In genomic region chr9:105519278-105519883, GRCm38 (mm10) we compare ENCODE assay signal across 15 mouse cellular contexts. TPM values are rescaled to one million over a fixed set of nuclear protein-coding genes. Genes with fewer than 3 reads are reported as not detected.
DNase-seq lines count a peak whose midpoint lies in the region; ATAC-seq and TF ChIP-seq lines count a peak whose summit lies in the region.
"Had no signal": no experiment of that assay in that cellular context is flagged by ENCODE, and none has a peak within 500 bp of the region (broad histone marks: within the 10 kb centered on the region; RNA-seq: fewer than 3 reads in every experiment).

No protein-coding gene starts in this region.

- ATAC-seq in heart, embryonic 13.5 days (ENCODE audit: extremely low read depth, insufficient number of reproducible peaks, low FRiP score, low TSS enrichment) = no peak
- ATAC-seq in liver, embryonic 11.5 days (replicated peaks; ENCODE audit: low FRiP score) = no peak

- TF ChIP-seq POLR2A in CH12.LX (IDR thresholded peaks at IDR 0.05; ENCODE audit: low read depth, low read length) = no peak

- peak overlapping the region; percentile 76; the same call in 1 of the 2 replicates for H3K9ac ChIP-seq in heart, embryonic 13.5 days
- H3K9ac ChIP-seq in CH12.LX (ENCODE audit: insufficient read depth, low read depth) = 0 out of 2 replicates have a peak overlapping the region, but pooled peaks have one; percentile 30
- no peak overlapping the region for H3K9ac ChIP-seq in liver, embryonic 11.5 days (ENCODE audit: low read depth, low read length)

- dilution Hi-C loops in CH12.LX (cut with MboI; ENCODE audit: extremely low pct_ligation_motif_present, extremely low pct_unique_long_range_greater_than_20kb, low sequenced_read_pairs) = no loop called here

- H3K27me3 ChIP-seq in heart, embryonic 13.5 days (replicated peaks) = no peaks in the 10 kb centered on the region
- H3K27me3 ChIP-seq in CH12.LX (replicated peaks) = peaks cover 11% of the 10 kb centered on the region
- no peaks in the 10 kb centered on the region for H3K27me3 ChIP-seq in liver, embryonic 11.5 days (replicated peaks; ENCODE audit: control insufficient read depth, insufficient read depth, low read length)

- peaks cover 31% of the 10 kb centered on the region for H3K4me1 ChIP-seq in heart, embryonic 13.5 days
- H3K4me1 ChIP-seq in CH12.LX (ENCODE audit: control insufficient read depth in 1 of 2, insufficient read depth in 2 of 2) = peaks cover 0 to 24% of the 10 kb centered on the region in 2 experiments; a peak in 2 of 4 replicates
- H3K4me1 ChIP-seq in liver, embryonic 11.5 days (replicated peaks; ENCODE audit: control insufficient read depth, insufficient read depth, low read length) = peaks cover 18% of the 10 kb centered on the region

- TF ChIP-seq RAD21 in CH12.LX (IDR thresholded peaks at IDR 0.05; ENCODE audit: low read depth, low read length) = no peak; the same call in 1 of the 2 replicates

- no peak for TF ChIP-seq EP300 in CH12.LX (IDR thresholded peaks at IDR 0.05; ENCODE audit: low read length)

- no peak overlapping the region for H3K27ac ChIP-seq in heart, embryonic 13.5 days (replicated peaks)
- no peak overlapping the region for H3K27ac ChIP-seq in CH12.LX (ENCODE audit: insufficient read depth, low read depth)
- no peak overlapping the region for H3K27ac ChIP-seq in liver, embryonic 11.5 days (ENCODE audit: low read depth, low read length)
- H3K27ac ChIP-seq: left cerebral cortex, adult 2 months had no signal

- WGBS in heart, embryonic 13.5 days = 49% methylated on average over 6 of the region's 6 CpGs
- 43% methylated on average over 6 of the region's 6 CpGs for WGBS in liver, embryonic 11.5 days

- TF ChIP-seq CTCF in CH12.LX (conservative IDR thresholded peaks at IDR 0.05 in 1 of 2, IDR thresholded peaks at IDR 0.05 in 1 of 2; ENCODE audit: low read depth in 2 of 2, low read length in 2 of 2) = peak in 1 of 2 experiments; percentile 8; a peak in 1 of 4 replicates

- H3K4me2 ChIP-seq in heart, embryonic 13.5 days = peak overlapping the region; percentile 70
- H3K4me2 ChIP-seq in CH12.LX (ENCODE audit: insufficient read depth, low read depth, poor library complexity, severe bottlenecking) = peak overlapping the region; percentile 94; the same call in 1 of the 2 replicates
- H3K4me2 ChIP-seq in liver, embryonic 11.5 days = peak overlapping the region; percentile 25; the same call in 1 of the 2 replicates

- no peak for DNase-seq in heart, adult 11 months
- DNase-seq in 416B (ENCODE audit: low read depth) (peak; percentile 57), CH12.LX (ENCODE audit: extremely low read depth) (peak; percentile 15)
- no peak for DNase-seq in liver, embryonic 11.5 days (ENCODE audit: low spot score)
- DNase-seq in urinary bladder, postnatal 4 days (ENCODE audit: low spot score in 2 of 2) = no peak
- no peak for DNase-seq in left cerebral cortex, adult 8-10 months (ENCODE audit: low spot score in 2 of 2)
- DNase-seq in neural tube, embryonic 10.5 days (ENCODE audit: extremely low spot score, low spot score) = no peak
- DNase-seq: adrenal gland, adult 2 months; cerebellum, adult 8-10 months; gastrocnemius, postnatal 36 days; lung, adult 2 months; thymus, postnatal 4 days had no signal

- H3K4me3 ChIP-seq in heart, embryonic 13.5 days = peak overlapping the region; percentile 57
- no peak overlapping the region for H3K4me3 ChIP-seq in CH12.LX (replicated peaks in 1 of 3; ENCODE audit: low read depth in 2 of 3, low read length in 2 of 3, poor library complexity in 1 of 3)
- no peak overlapping the region for H3K4me3 ChIP-seq in liver, embryonic 11.5 days (ENCODE audit: low read depth, low read length)
- H3K4me3 ChIP-seq: left cerebral cortex, adult 2 months had no signal

- H3K36me3 ChIP-seq in heart, embryonic 13.5 days = no peaks in the 10 kb centered on the region
- H3K36me3 ChIP-seq in CH12.LX (replicated peaks in 1 of 2; ENCODE audit: control insufficient read depth in 1 of 2, insufficient read depth in 1 of 2, low read length in 1 of 2) = no peaks in the 10 kb centered on the region
- no peaks in the 10 kb centered on the region for H3K36me3 ChIP-seq in liver, embryonic 11.5 days (ENCODE audit: control insufficient read depth, insufficient read depth, low read length)
- H3K36me3 ChIP-seq: G1E had no signal

- H3K79me2 ChIP-seq in CH12.LX (replicated peaks; ENCODE audit: control insufficient read depth, extremely low read depth, insufficient read depth, poor library complexity, severe bottlenecking) = no peaks in the 10 kb centered on the region

- no peaks in the 10 kb centered on the region for H3K9me3 ChIP-seq in heart, embryonic 13.5 days
- no peaks in the 10 kb centered on the region for H3K9me3 ChIP-seq in CH12.LX (replicated peaks; ENCODE audit: low read length)
- H3K9me3 ChIP-seq in liver, embryonic 11.5 days (ENCODE audit: control insufficient read depth, low read length) = no peaks in the 10 kb centered on the region
- H3K9me3 ChIP-seq: G1E had no signal

- in situ Hi-C loops in CH12.LX (cut with MboI; ENCODE audit: low pct_ligation_motif_present, low pct_unique_long_range_greater_than_20kb, low sequenced_read_pairs) = no loop called here

TF ChIP-seq in CH12.LX, 34 proteins besides CTCF, POLR2A, EP300 and RAD21:
- no peak for TF ChIP-seq BHLHE40 (IDR thresholded peaks at IDR 0.05; ENCODE audit: low read depth, low read length)
- TF ChIP-seq SIN3A (IDR thresholded peaks at IDR 0.05; ENCODE audit: low read length) = no peak
- TF ChIP-seq POLR2AphosphoS2 (IDR thresholded peaks at IDR 0.05; ENCODE audit: low read depth, low read length) = no peak
- no peak for TF ChIP-seq MAFK (IDR thresholded peaks at IDR 0.05; ENCODE audit: insufficient replicate concordance, low read length)
- TF ChIP-seq ZNF384 (IDR thresholded peaks at IDR 0.05; ENCODE audit: low read depth, low read length) = peak; percentile 21; the same call in 1 of the 2 replicates
- no peak for TF ChIP-seq TBP (conservative IDR thresholded peaks at IDR 0.05; ENCODE audit: low read depth, low read length)
- TF ChIP-seq JUND (conservative IDR thresholded peaks at IDR 0.05; ENCODE audit: low read depth, low read length) = no peak
- TF ChIP-seq MAX (IDR thresholded peaks at IDR 0.05; ENCODE audit: low read length) = no peak
- peak; percentile 37; the same call in 1 of the 2 replicates for TF ChIP-seq CHD2 (IDR thresholded peaks at IDR 0.05; ENCODE audit: low read length)
- no peak for TF ChIP-seq NELFE (IDR thresholded peaks at IDR 0.05; ENCODE audit: low read depth, low read length)
- no peak for TF ChIP-seq UBTF (IDR thresholded peaks at IDR 0.05; ENCODE audit: low read depth, low read length)
- TF ChIP-seq ZMIZ1 (IDR thresholded peaks at IDR 0.05; ENCODE audit: low read depth, low read length) = no peak
- TF ChIP-seq SMC3 (IDR thresholded peaks at IDR 0.05; ENCODE audit: low read depth, low read length) = no peak
- TF ChIP-seq MYC (IDR thresholded peaks at IDR 0.05; ENCODE audit: low read depth, low read length) = no peak

RNA-seq across cellular contexts. Expression of gene Atp2c1, which starts 7.7 kb away (rescaled TPM):
- 45.8 and 46.6 TPM in 2 replicates for polyA plus RNA-seq in heart, embryonic 13.5 days (2015; fragmentation: Nextera tagmentation; extraction: Ambion mirVana)
- 45.8 and 53.1 TPM in 2 replicates for total RNA-seq in CH12.LX (2012; rRNA removed)
- 51.7 and 62.6 TPM in 2 replicates for total RNA-seq in CH12.LX (2014; rRNA removed)
- polyA plus RNA-seq in CH12.LX (2012; ENCODE audit: insufficient read length, low read depth) = 60.0 and 60.7 TPM in 2 replicates
- polyA plus RNA-seq in liver, embryonic 11.5 days (2014; fragmentation: Nextera tagmentation; extraction: Ambion mirVana) = 45.9 and 56.3 TPM in 2 replicates
- total RNA-seq in left cerebral cortex, adult 8-10 months (2022) = 100 to 1,000 TPM; 180 to 197 (median 186) TPM

Comparison
In these comparisons a context has a peak if more than half of its experiments do, and no peak if none do; other contexts are left out.
1. H3K4me2 ChIP-seq: peak in every context shown above with its lines; median percentile 94 in CH12.LX; 70 in heart, embryonic 13.5 days; 25 in liver, embryonic 11.5 days.
2. DNase-seq: peak in 416B (single experiment) and CH12.LX (single experiment); none in heart, adult 11 months (single experiment), liver, embryonic 11.5 days (single experiment), urinary bladder, postnatal 4 days (0 of 2), left cerebral cortex, adult 8-10 months (0 of 2) and neural tube, embryonic 10.5 days (single experiment).